Mouse (Mus musculus): ENCODE data around the gene Spata32. TPM values are rescaled to one million over a fixed set of nuclear protein-coding genes. Genes with fewer than 3 reads are reported as not detected.

Spata32 gene
- polyA plus RNA-seq (2014; fragmentation: Nextera tagmentation; extraction: Ambion mirVana): not detected in 2 replicates

DNA sequence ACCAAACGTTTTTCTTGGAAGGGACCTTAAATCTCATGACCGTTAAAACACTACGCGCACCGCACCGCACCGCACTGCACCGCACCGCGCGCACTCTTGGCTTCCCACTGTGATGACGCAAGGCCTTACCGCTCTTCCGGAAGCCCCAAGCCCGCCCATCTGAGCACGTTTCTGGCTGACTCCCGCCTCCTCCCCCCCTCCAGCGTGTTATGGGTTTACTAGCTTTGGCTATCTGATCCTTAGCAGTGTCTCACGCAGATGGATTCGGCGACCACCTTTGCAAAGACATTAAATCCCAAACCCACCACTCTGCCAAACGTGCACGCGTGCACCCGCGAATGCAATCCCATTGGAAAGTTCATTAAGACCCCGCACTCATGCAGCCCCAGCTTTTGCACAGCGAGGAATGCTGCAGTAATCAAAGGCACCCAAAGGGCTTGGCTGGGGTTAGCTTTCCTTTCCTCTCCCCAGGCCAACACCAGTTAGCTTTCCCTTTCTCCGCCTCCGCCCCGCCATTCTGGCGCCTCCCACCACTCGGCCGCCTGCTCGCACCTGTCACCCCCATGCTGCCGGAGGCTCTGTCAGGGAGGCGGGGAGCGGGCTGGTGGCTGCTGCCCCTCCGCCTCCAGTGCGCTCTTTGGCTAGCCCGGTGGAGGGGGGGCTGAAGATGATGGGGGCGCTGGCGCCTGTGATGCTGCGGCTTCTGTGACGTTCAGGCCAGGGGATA is at the start of gene Spata32:
TSS of gene Spata32 (minus strand) at position 643 of the 727 bp plus-strand sequence.
- ATAC-seq (ENCODE audit: low FRiP score) (peak; percentile 83), DNase-seq (ENCODE audit: low spot score) (peak; percentile 62)
- H3K27me3 ChIP-seq (ENCODE audit: control insufficient read depth, insufficient read depth, low read length): no peaks in the 10 kb centered on the region
- peak within 1 kb of the TSS; percentile 14; the same call in 1 of the 2 replicates for H3K27ac ChIP-seq (ENCODE audit: low read depth, low read length)
- H3K4me2 ChIP-seq (replicated peaks; ENCODE audit: low read depth, low read length): peak within 1 kb of the TSS; percentile 93
- no peaks in the 10 kb centered on the region for H3K9me3 ChIP-seq (ENCODE audit: control insufficient read depth, low read length)
- H3K36me3 ChIP-seq (ENCODE audit: control insufficient read depth, insufficient read depth, low read length): no peaks in the 10 kb centered on the region
- H3K4me3 ChIP-seq (ENCODE audit: low read depth, low read length): peak within 1 kb of the TSS; percentile 35
- peaks cover 3% of the 10 kb centered on the region; the same call in 1 of the 2 replicates for H3K4me1 ChIP-seq (replicated peaks; ENCODE audit: control insufficient read depth, insufficient read depth, low read length)
- H3K9ac ChIP-seq (ENCODE audit: low read depth, low read length): peak within 1 kb of the TSS; percentile 61
- 2% methylated on average over 43 of the region's 45 CpGs for WGBS

DNA sequence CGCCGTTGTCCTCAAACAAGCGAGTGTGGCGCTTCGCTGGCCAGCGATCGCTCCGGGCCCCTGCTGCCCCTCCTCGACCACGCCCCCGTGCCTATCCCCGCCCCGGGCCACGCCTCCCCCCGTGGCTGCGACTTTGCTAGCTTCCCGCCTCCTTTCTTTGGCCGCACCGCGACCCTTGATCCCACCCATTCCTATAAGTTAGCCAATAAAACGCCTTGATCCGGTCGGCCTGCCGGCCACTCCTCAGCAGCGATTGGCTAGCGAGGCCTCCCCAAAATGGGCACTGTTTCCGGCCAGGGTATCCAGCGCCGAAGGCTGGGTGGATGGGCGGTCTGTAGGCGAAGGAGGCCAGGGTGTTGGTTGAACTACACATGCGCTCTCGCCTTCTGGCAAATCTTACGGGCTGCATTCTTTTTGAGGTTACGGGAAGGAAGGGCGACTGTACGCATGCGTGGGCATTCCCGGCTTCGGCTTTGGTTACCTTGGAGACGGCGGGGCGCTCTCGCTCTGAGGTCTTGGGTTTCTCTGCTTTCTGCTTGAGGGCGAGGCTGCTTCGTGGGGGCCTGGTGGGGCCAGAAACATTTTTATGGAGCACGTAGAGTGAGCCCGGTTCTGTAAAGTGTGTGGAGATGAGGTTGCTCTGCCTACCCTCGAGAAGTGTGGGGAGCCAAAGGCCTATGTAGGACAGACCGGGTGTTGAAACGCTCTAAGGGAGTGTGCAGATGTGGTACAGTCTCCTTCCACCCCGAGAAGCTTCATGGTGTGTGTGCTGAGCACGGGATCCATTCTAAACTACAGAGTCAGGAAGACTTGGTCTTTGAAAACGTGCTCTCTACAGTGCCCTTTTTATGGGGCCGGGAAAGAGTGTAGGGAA is 49.4 kb upstream of the Spata32 start, which contains the start of gene Map3k14:
TSS of gene Map3k14 (minus strand) at position 127 of the 874 bp plus-strand sequence.
- DNase-seq (ENCODE audit: low spot score) (peak; percentile 97), ATAC-seq (ENCODE audit: low FRiP score) (peak; percentile 99)
- H3K27ac ChIP-seq (ENCODE audit: low read depth, low read length): peak within 1 kb of the TSS; percentile 93
- no peaks in the 10 kb centered on the region for H3K9me3 ChIP-seq (ENCODE audit: control insufficient read depth, low read length)
- H3K4me1 ChIP-seq (replicated peaks; ENCODE audit: control insufficient read depth, insufficient read depth, low read length): peaks cover 8% of the 10 kb centered on the region; the same call in 1 of the 2 replicates
- peak within 1 kb of the TSS; percentile 63 for H3K4me2 ChIP-seq (replicated peaks; ENCODE audit: low read depth, low read length)
- under 1% methylated on average over 54 of the region's 55 CpGs for WGBS
- H3K9ac ChIP-seq (ENCODE audit: low read depth, low read length): peak within 1 kb of the TSS; percentile 58
- H3K36me3 ChIP-seq (ENCODE audit: control insufficient read depth, insufficient read depth, low read length): no peaks in the 10 kb centered on the region
- H3K27me3 ChIP-seq (ENCODE audit: control insufficient read depth, insufficient read depth, low read length): no peaks in the 10 kb centered on the region
- peak within 1 kb of the TSS; percentile 47 for H3K4me3 ChIP-seq (ENCODE audit: low read depth, low read length)

DNA sequence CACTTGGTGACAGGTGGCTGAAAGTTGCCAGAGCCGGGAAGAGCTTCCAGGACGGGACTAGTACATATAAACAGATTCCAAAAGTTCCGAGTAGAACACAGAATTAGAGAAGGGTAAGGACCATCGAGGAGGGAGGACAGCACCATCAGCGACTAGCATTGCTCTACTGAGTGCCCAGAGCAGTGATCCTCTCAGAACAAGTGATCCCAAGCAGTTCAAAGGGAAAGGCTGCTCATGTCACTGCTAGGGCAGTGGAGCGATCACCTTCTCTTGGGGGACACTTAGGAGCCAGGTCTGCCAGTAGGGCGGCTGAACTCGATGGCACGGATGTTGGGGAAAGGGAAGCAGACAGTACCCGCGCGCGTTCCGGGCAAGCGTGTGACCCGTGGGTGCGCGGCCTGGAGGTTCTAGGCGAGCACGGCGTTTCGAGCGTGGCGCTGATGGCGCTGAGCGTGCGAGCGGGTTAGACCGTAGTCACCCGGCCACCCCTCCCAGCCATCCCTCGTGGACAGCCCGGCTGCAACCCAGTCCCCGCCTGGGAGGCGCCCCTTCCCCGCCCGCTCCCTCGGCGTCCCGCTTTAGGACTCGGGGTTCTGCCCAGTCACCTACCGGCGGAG is 48.6 kb upstream of the Spata32 start:
- H3K27ac ChIP-seq (ENCODE audit: low read depth, low read length): peak overlapping the region; percentile 54; the same call in 1 of the 2 replicates
- no peaks in the 10 kb centered on the region for H3K9me3 ChIP-seq (ENCODE audit: control insufficient read depth, low read length)
- H3K36me3 ChIP-seq (ENCODE audit: control insufficient read depth, insufficient read depth, low read length): no peaks in the 10 kb centered on the region
- peaks cover 10% of the 10 kb centered on the region; the same call in 1 of the 2 replicates for H3K4me1 ChIP-seq (replicated peaks; ENCODE audit: control insufficient read depth, insufficient read depth, low read length)
- ATAC-seq (ENCODE audit: low FRiP score) (peak; percentile 20), DNase-seq (ENCODE audit: low spot score) (no peak)
- peak overlapping the region; percentile 51 for H3K4me2 ChIP-seq (replicated peaks; ENCODE audit: low read depth, low read length)
- peak overlapping the region; percentile 55 for H3K9ac ChIP-seq (ENCODE audit: low read depth, low read length)
- H3K4me3 ChIP-seq (ENCODE audit: low read depth, low read length): peak overlapping the region; percentile 47
- WGBS: 1% methylated on average over 41 of the region's 42 CpGs
- no peaks in the 10 kb centered on the region for H3K27me3 ChIP-seq (ENCODE audit: control insufficient read depth, insufficient read depth, low read length)

DNA sequence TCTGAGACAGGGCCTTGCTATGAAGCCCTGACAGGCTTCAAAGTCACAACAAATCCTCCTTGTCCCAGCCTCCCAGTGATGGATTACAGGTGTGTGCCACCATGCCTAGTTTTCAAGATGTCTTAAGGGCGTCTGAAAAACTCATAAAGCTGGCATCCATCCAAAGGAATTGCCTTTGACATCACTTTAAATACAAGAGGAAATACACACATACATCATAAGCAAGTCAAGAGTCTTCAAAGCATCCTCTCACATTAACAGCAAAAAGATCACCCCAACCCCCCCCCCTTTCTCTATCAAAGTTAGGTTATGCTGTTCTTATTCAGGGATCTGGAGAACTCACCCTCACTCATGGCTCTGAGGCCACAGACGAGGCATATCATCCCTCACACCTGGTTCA is 47.6 kb upstream of the Spata32 start:
- Histone ChIP-seq H3K9ac (ENCODE audit: low read depth, low read length) (no peak overlapping the region), H3K36me3 (ENCODE audit: control insufficient read depth, insufficient read depth, low read length) (no peaks in the 10 kb centered on the region), H3K27me3 (ENCODE audit: control insufficient read depth, insufficient read depth, low read length) (no peaks in the 10 kb centered on the region), H3K9me3 (ENCODE audit: control insufficient read depth, low read length) (no peaks in the 10 kb centered on the region), H3K4me1 (replicated peaks; ENCODE audit: control insufficient read depth, insufficient read depth, low read length) (peaks cover 10% of the 10 kb centered on the region; the same call in 1 of the 2 replicates), H3K4me2 (replicated peaks; ENCODE audit: low read depth, low read length) (peak overlapping the region; percentile 51; the same call in 1 of the 2 replicates), H3K4me3 (ENCODE audit: low read depth, low read length) (no peak overlapping the region), H3K27ac (ENCODE audit: low read depth, low read length) (no peak overlapping the region)
- ATAC-seq (ENCODE audit: low FRiP score) (no peak), DNase-seq (ENCODE audit: low spot score) (no peak)
- 67% methylated on average over 2 of the region's 2 CpGs for WGBS

DNA sequence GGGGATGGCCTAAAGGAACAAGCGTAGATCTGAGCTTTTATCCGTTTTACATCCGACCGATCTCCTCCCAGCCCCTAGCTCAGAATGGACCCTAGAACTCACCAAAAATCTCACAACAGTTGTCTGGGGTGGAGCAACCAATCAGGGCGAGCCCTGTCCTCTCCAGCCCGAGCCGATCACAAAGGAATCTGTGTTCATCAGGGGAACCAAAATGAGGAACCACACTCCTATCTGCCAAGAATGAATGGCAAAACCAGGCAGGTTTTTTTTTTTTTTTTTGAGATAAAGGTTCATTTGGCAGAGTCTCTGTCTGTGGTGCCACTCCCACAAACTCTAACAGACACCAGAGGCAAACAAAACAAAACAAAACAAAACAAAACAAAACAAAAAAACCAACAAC is 47.0 kb upstream of the Spata32 start:
- Histone ChIP-seq H3K27me3 (ENCODE audit: control insufficient read depth, insufficient read depth, low read length) (no peaks in the 10 kb centered on the region), H3K27ac (ENCODE audit: low read depth, low read length) (no peak overlapping the region), H3K36me3 (ENCODE audit: control insufficient read depth, insufficient read depth, low read length) (no peaks in the 10 kb centered on the region), H3K9ac (ENCODE audit: low read depth, low read length) (no peak overlapping the region), H3K4me3 (ENCODE audit: low read depth, low read length) (no peak overlapping the region), H3K9me3 (ENCODE audit: control insufficient read depth, low read length) (no peaks in the 10 kb centered on the region), H3K4me1 (replicated peaks; ENCODE audit: control insufficient read depth, insufficient read depth, low read length) (peaks cover 10% of the 10 kb centered on the region; the same call in 1 of the 2 replicates), H3K4me2 (replicated peaks; ENCODE audit: low read depth, low read length) (no peak overlapping the region)
- WGBS: 45% methylated on average over 7 of the region's 7 CpGs
- ATAC-seq (ENCODE audit: low FRiP score): no peak
- no peak for DNase-seq (ENCODE audit: low spot score)

DNA sequence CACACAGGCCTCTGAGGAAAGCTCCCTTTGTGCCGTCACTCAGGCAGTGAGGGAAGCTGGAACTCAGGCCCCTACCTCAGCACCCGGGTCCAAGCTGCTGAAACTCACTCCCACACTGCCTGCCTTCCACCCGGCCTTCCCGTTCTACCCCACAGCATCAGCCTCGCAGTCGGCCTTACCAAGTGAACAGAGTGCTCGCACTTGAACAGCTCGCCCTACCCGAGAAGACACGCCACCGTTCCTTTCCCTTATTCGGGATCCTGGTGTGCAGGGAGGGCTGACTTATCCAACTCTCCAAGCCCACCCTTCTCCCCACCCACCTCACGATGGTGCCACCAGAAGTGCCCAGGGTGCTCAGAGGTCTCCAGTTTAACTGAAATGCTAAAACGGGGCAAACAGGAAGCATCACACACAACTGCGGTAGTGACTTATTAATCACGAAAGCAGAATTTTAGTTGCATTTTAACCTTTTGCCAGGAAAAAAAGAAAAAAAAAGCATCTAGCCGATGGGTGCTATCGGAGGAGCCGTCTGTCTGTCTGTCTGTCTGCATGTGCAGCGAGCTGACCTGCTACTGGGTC is 46.3 kb upstream of the Spata32 start:
- Histone ChIP-seq H3K9ac (ENCODE audit: low read depth, low read length) (0 out of 2 replicates have a peak overlapping the region, but pooled peaks have one; percentile 32), H3K4me3 (ENCODE audit: low read depth, low read length) (no peak overlapping the region), H3K36me3 (ENCODE audit: control insufficient read depth, insufficient read depth, low read length) (no peaks in the 10 kb centered on the region), H3K27ac (ENCODE audit: low read depth, low read length) (no peak overlapping the region), H3K27me3 (ENCODE audit: control insufficient read depth, insufficient read depth, low read length) (no peaks in the 10 kb centered on the region), H3K4me1 (replicated peaks; ENCODE audit: control insufficient read depth, insufficient read depth, low read length) (peaks cover 10% of the 10 kb centered on the region; the same call in 1 of the 2 replicates), H3K4me2 (replicated peaks; ENCODE audit: low read depth, low read length) (no peak overlapping the region), H3K9me3 (ENCODE audit: control insufficient read depth, low read length) (no peaks in the 10 kb centered on the region)
- DNase-seq (ENCODE audit: low spot score) (no peak), ATAC-seq (ENCODE audit: low FRiP score) (no peak)
- 77% methylated on average over 20 of the region's 20 CpGs for WGBS

DNA sequence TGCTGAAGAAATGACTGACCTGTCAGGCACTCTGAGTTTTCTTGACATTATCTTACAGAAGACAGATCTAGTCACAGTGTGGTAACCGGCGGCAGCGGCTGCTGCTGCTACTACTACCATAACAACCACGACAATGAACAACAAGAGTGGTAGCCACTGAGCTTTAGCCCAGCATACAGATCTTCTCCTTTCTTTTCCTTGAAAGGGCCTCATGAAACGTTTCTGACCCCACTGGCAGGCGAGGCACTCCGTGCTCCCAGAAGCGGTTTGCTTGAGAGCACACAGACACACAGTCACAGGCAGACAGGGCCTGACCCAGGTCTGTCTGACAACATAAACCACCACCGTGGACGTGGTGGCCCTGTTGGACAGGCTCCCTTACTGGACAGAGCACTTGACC is 45.3 kb upstream of the Spata32 start:
- Histone ChIP-seq H3K9me3 (ENCODE audit: control insufficient read depth, low read length) (no peaks in the 10 kb centered on the region), H3K4me1 (replicated peaks; ENCODE audit: control insufficient read depth, insufficient read depth, low read length) (peaks cover 10% of the 10 kb centered on the region; the same call in 1 of the 2 replicates), H3K4me3 (ENCODE audit: low read depth, low read length) (no peak overlapping the region), H3K27me3 (ENCODE audit: control insufficient read depth, insufficient read depth, low read length) (no peaks in the 10 kb centered on the region), H3K9ac (ENCODE audit: low read depth, low read length) (peak overlapping the region; percentile 32; the same call in 1 of the 2 replicates), H3K36me3 (ENCODE audit: control insufficient read depth, insufficient read depth, low read length) (no peaks in the 10 kb centered on the region), H3K4me2 (replicated peaks; ENCODE audit: low read depth, low read length) (no peak overlapping the region), H3K27ac (ENCODE audit: low read depth, low read length) (0 out of 2 replicates have a peak overlapping the region, but pooled peaks have one; percentile 55)
- WGBS: 41% methylated on average over 10 of the region's 10 CpGs
- no peak for ATAC-seq (ENCODE audit: low FRiP score)
- DNase-seq (ENCODE audit: low spot score): peak; percentile 33

Data from hindbrain, embryonic 11.5 days (tissue).